Mouse (Mus musculus): ENCODE measurements around the gene Slc2a13. TPM values are rescaled to one million over a fixed set of nuclear protein-coding genes. Genes with fewer than 3 reads are reported as not detected.

Slc2a13 gene
- total RNA-seq, 1 experiment from 2014 or later: not detected

GRCm38 (mm10) chr15:91425426-91425825 is 147.6 kb downstream of the Slc2a13 start:
- ATAC-seq (replicated peaks in 1 of 2; ENCODE audit: insufficient read depth in 1 of 2, low FRiP score in 2 of 2, low TSS enrichment in 1 of 2, low read depth in 1 of 2, poor library complexity in 2 of 2, severe bottlenecking in 2 of 2): no peak

GRCm38 (mm10) chr15:91406979-91407378 is 166.1 kb downstream of the Slc2a13 start:
- no peak for ATAC-seq (replicated peaks in 1 of 2; ENCODE audit: insufficient read depth in 1 of 2, low FRiP score in 2 of 2, low TSS enrichment in 1 of 2, low read depth in 1 of 2, poor library complexity in 2 of 2, severe bottlenecking in 2 of 2)

DNA sequence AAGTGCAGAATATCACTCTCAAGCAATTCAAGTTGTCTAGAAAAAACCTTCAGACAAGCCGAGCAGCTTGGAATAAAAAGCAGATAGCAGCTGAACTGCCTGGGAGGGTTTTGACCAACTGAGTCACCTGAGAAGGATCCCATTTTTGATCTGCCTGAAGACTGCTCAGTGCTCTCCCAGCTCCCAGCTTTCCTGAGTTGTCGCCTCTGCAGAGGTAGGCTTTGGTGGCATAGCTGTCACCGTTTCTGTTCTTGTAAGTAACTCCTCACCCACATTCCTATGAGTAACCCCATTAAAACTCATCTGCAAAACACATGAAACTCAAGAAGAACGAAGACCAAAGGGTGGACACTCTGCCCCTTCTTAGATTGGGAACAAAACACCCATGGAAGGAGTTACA is 177.9 kb downstream of the Slc2a13 start:
- no peak for ATAC-seq (replicated peaks in 1 of 2; ENCODE audit: insufficient read depth in 1 of 2, low FRiP score in 2 of 2, low TSS enrichment in 1 of 2, low read depth in 1 of 2, poor library complexity in 2 of 2, severe bottlenecking in 2 of 2)

GRCm38 (mm10) chr15:91383694-91384093 is 189.4 kb downstream of the Slc2a13 start:
- peak; percentile 36 to 37; a peak in 2 of 4 replicates for ATAC-seq (replicated peaks in 1 of 2; ENCODE audit: insufficient read depth in 1 of 2, low FRiP score in 2 of 2, low TSS enrichment in 1 of 2, low read depth in 1 of 2, poor library complexity in 2 of 2, severe bottlenecking in 2 of 2)

DNA sequence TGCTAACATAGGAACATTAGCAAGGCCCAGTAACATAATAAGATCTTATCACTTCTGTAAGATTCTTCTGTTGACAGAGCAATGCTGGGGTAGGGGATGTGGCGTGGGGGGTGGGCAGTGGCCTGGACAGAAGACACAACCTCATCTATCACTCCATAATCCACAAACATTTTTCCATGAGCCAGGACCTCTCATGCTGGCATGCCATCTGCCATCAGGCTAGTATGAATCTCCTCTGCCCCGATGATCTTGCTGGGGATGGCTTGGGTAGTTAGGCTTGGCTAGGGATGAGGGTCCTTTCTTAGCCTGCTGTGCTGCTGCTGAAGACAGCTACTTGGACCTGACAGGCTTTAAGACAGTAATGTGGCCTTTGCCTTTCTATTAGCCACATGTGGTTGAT is 190.5 kb downstream of the Slc2a13 start:
- no peak for ATAC-seq (replicated peaks in 1 of 2; ENCODE audit: insufficient read depth in 1 of 2, low FRiP score in 2 of 2, low TSS enrichment in 1 of 2, low read depth in 1 of 2, poor library complexity in 2 of 2, severe bottlenecking in 2 of 2)

DNA sequence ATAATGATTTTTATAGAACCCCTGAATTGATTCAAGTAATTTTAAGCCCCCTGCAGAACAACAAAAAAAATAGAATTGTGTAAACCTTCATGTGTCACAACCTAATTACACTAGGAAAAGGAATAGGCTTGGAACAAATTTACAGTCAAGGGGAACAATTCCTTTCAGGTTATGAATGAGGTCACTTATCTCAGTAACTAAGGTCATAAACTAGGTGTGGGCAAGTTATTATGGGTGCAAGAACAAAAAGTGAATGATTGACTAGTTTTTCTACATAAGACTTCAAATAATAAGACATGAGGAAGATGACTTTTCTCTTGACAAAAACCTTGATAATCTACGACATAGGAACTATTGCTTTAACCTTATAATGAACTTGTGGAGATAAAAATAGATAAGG is 191.2 kb downstream of the Slc2a13 start:
- ATAC-seq (replicated peaks in 1 of 2; ENCODE audit: insufficient read depth in 1 of 2, low FRiP score in 2 of 2, low TSS enrichment in 1 of 2, low read depth in 1 of 2, poor library complexity in 2 of 2, severe bottlenecking in 2 of 2): no peak

GRCm38 (mm10) chr15:91378751-91379325 is 194.2 kb downstream of the Slc2a13 start:
- no peak for ATAC-seq (replicated peaks in 1 of 2; ENCODE audit: insufficient read depth in 1 of 2, low FRiP score in 2 of 2, low TSS enrichment in 1 of 2, low read depth in 1 of 2, poor library complexity in 2 of 2, severe bottlenecking in 2 of 2)

DNA sequence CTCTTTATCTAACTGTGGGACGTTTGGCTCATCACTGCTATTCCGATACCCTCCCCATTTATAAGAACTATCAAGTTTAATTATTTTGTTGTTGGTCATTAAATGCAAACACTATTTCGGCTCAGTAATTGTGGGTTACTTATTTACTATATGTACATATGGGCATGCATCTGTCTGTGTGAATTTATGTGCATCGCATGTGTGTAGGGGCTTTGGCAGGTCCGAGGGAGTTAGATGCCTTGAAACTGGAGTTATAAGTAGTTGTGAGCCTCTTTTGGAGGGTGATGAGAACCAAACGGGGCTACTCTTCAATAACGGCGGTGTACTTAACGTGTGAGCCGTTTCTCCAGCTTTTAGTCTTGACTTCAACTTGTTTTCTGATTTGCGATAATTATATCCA is 195.5 kb downstream of the Slc2a13 start:
- no peak for ATAC-seq (replicated peaks in 1 of 2; ENCODE audit: insufficient read depth in 1 of 2, low FRiP score in 2 of 2, low TSS enrichment in 1 of 2, low read depth in 1 of 2, poor library complexity in 2 of 2, severe bottlenecking in 2 of 2)

- ATAC-seq (replicated peaks in 1 of 2; ENCODE audit: insufficient read depth in 1 of 2, low FRiP score in 2 of 2, low TSS enrichment in 1 of 2, low read depth in 1 of 2, poor library complexity in 2 of 2, severe bottlenecking in 2 of 2): no peak
These were observed 196.0 kb downstream of the Slc2a13 start for GRCm38 (mm10) chr15:91377105-91377504.

DNA sequence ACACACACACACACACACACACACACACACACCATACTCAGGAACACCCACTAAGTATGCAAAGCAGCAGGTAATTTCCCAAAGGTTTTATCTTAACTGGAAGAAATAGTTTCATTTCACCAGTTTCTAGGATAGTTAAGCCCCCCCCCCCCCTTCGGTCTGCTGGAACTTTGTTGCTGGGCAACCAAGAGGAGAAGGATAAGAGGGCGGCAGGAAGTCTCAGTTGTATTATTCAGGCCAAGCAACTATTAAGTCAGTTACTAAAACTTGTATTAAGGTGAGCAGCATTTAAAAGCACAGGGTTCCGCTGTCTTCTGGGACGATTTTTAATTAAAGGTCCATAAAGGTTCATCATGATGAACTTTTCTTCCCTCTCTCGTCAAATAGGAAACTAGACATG is 198.6 kb downstream of the Slc2a13 start:
- no peak for ATAC-seq (replicated peaks in 1 of 2; ENCODE audit: insufficient read depth in 1 of 2, low FRiP score in 2 of 2, low TSS enrichment in 1 of 2, low read depth in 1 of 2, poor library complexity in 2 of 2, severe bottlenecking in 2 of 2)

DNA sequence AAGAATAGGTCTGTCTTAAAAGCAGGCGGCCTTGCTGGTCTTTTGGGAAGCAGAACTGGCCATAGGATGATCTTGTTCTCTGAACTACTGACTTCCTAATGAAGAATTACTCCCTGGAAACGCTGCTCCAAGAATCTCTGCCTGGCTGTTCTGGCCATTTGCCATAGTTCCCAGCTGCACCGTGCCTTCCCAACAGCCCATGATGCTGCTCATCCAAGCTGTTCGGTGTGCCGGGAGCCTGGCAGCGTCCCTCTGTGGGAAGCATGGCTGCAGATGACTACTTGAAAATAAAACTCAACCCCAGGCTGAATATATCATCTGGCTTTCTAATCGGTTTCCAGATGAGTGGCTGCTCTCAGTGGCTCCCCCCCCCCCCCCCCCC is 199.9 kb downstream of the Slc2a13 start:
- no peak for ATAC-seq (replicated peaks in 1 of 2; ENCODE audit: insufficient read depth in 1 of 2, low FRiP score in 2 of 2, low TSS enrichment in 1 of 2, low read depth in 1 of 2, poor library complexity in 2 of 2, severe bottlenecking in 2 of 2)

- ATAC-seq (replicated peaks in 1 of 2; ENCODE audit: insufficient read depth in 1 of 2, low FRiP score in 2 of 2, low TSS enrichment in 1 of 2, low read depth in 1 of 2, poor library complexity in 2 of 2, severe bottlenecking in 2 of 2): no peak
These were observed 200.4 kb downstream of the Slc2a13 start for GRCm38 (mm10) chr15:91372464-91373202.

DNA sequence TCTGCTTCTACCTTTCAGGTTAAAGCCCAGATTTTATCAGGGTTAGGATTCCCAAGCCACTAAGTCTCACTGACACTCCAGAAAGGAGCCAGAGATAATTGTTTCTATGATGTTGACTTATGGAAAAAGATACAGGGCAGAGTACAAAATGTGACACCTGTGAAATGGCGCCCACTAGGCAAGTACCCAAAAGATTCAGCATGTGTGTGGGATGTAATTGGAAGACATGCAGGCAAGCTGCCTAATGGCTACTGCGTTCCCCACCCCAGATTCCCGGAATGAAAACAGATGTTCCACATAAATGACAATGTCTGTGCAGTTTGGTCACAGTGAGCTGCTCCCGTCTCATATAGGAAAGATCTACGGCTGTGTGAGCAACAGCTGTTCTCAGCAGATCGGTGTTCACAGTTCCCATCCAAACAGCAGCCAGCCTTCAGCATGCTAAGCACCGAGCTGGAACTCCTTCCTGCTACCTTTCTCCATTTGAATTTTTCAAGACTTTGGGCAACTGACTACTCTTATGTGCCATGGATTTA is 201.1 kb downstream of the Slc2a13 start:
- ATAC-seq (replicated peaks in 1 of 2; ENCODE audit: insufficient read depth in 1 of 2, low FRiP score in 2 of 2, low TSS enrichment in 1 of 2, low read depth in 1 of 2, poor library complexity in 2 of 2, severe bottlenecking in 2 of 2): no peak

- ATAC-seq (replicated peaks in 1 of 2; ENCODE audit: insufficient read depth in 1 of 2, low FRiP score in 2 of 2, low TSS enrichment in 1 of 2, low read depth in 1 of 2, poor library complexity in 2 of 2, severe bottlenecking in 2 of 2): no peak
These were observed 203.2 kb downstream of the Slc2a13 start for GRCm38 (mm10) chr15:91369736-91370449.

- ATAC-seq (replicated peaks in 1 of 2; ENCODE audit: insufficient read depth in 1 of 2, low FRiP score in 2 of 2, low TSS enrichment in 1 of 2, low read depth in 1 of 2, poor library complexity in 2 of 2, severe bottlenecking in 2 of 2): no peak
These were observed 212.6 kb downstream of the Slc2a13 start for GRCm38 (mm10) chr15:91360495-91360894.

DNA sequence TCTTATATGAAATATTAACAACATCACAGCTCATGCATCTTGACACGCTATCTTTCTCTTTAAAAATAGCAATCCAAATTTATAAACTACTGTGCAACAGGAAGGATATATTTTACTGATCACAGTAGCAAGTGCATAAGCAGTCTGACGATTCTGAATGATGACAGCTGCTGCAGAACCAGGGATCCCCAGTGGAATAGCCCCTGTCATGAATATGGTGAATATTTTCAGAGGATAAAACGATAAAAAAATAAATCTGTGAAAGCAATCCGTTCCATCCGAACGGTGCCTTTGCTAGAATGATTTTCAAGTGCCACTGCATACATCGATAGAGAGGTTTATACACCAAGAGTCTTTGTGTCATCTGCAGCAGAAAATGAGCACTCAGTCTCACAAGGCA is 222.1 kb downstream of the Slc2a13 start:
- no peak for ATAC-seq (replicated peaks in 1 of 2; ENCODE audit: insufficient read depth in 1 of 2, low FRiP score in 2 of 2, low TSS enrichment in 1 of 2, low read depth in 1 of 2, poor library complexity in 2 of 2, severe bottlenecking in 2 of 2)

- 0 out of 4 replicates have a peak, but pooled peaks of 1 of the 2 experiments have one; percentile 32 for ATAC-seq (replicated peaks in 1 of 2; ENCODE audit: insufficient read depth in 1 of 2, low FRiP score in 2 of 2, low TSS enrichment in 1 of 2, low read depth in 1 of 2, poor library complexity in 2 of 2, severe bottlenecking in 2 of 2)
These were observed 234.7 kb downstream of the Slc2a13 start for GRCm38 (mm10) chr15:91338350-91338749.

DNA sequence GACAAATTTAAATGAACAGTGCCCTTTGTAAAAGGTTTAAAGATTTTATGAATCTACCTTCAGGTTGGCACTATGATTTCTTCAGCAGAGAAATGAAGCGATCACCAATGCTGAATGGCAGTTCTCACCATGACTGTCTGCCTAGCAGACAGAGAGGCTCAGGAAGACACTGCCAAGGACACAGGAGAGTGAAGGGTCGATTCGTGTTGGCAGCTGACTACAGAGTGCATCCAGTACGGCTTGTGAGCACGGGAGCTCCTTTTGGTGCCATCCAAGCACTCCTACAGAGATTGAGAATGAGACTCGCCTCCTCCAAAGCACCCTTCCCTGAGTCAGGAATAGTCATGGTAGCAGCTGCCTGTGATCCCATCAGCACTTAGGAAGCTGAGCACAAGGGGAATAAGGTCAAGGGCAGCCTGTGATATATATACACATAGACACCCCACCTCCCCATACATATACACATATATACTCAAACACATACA is 238.6 kb downstream of the Slc2a13 start:
- no peak for ATAC-seq (replicated peaks in 1 of 2; ENCODE audit: insufficient read depth in 1 of 2, low FRiP score in 2 of 2, low TSS enrichment in 1 of 2, low read depth in 1 of 2, poor library complexity in 2 of 2, severe bottlenecking in 2 of 2)

All from hematopoietic stem cell, adult 5-6 weeks (primary cell).